Mouse (Mus musculus) C2C12 (cell line): ENCODE results near the gene Vasn.

Experiments used
- CTCF ChIP-seq: IDR thresholded peaks from one replicate; pipeline ENCODE4 v1.5.1; 2011; ENCODE audit not compliant: control insufficient read depth, insufficient read depth, insufficient read length
- FOSL1 ChIP-seq: IDR thresholded peaks from one replicate; pipeline ENCODE4 v1.8.0; 2011; ENCODE audit warnings: mild to moderate bottlenecking, low read length; ENCODE audit not compliant: poor library complexity, insufficient read depth, severe bottlenecking
- USF1 ChIP-seq: IDR thresholded peaks from one replicate; pipeline ENCODE4 v1.6.1; 2011; ENCODE audit warnings: low read depth, mild to moderate bottlenecking, control low read depth, moderate library complexity

GRCm38 (mm10) chr16:4614639-4615038 is 25.1 kb upstream of the Vasn start:
- TF ChIP-seq CTCF (no peak), USF1 (no peak), FOSL1 (no peak)
